Mouse (Mus musculus) cortical plate, adult 2 months (tissue): ENCODE results near the gene Dpy19l1.

Experiments
- CTCF ChIP-seq: fragments of 200-500 bp; IDR thresholded peaks from 2 replicates; pipeline ENCODE4 v1.5.1; 2011; ENCODE audit warnings: mild to moderate bottlenecking, control low read depth, low read length; ENCODE audit not compliant: insufficient read depth; ENCODE audit errors: extremely low read depth
- POLR2A ChIP-seq: fragments of 200-500 bp; IDR thresholded peaks from 2 replicates; pipeline ENCODE4 v1.6.1; 2011; ENCODE audit warnings: mild to moderate bottlenecking, low read length, control low read depth; ENCODE audit not compliant: insufficient read depth; ENCODE audit errors: extremely low read depth

GRCm38 (mm10) chr9:24410439-24410838, 92.5 kb downstream of the Dpy19l1 start:
- no peak for TF ChIP-seq CTCF
- no peak for TF ChIP-seq POLR2A
